Mouse (Mus musculus) liver, embryonic 13.5 days (tissue): ENCODE data around the gene Elovl7. TPM values are rescaled to one million over a fixed set of nuclear protein-coding genes. Genes with fewer than 3 reads are reported as not detected.

ENCODE experiments used
- ATAC-seq: fragments of 200-750 bp; cut with Nextera tagmentation; 2 replicates; pipeline ENCODE4 v1.8.0; 2017; ENCODE audit warnings: low read depth, mild to moderate bottlenecking, moderate number of reproducible peaks, moderate library complexity
- DNase-seq: peaks from one replicate; pipeline ENCODE4 v3.0.0; 2022
- H3K27ac ChIP-seq: fragments of 300-500 bp; sonication (generic); 2 replicates; pipeline ENCODE4 v1.5.1; 2015; ENCODE audit warnings: moderate library complexity, mild to moderate bottlenecking, inconsistent platforms
- H3K27me3 ChIP-seq: fragments of 300-500 bp; sonication (generic); 2 replicates; pipeline ENCODE4 v1.6.1; 2015; ENCODE audit warnings: mild to moderate bottlenecking, inconsistent platforms
- H3K36me3 ChIP-seq: fragments of 300-500 bp; sonication (generic); 2 replicates; pipeline ENCODE4 v1.6.1; 2015; ENCODE audit warnings: mild to moderate bottlenecking, inconsistent platforms
- H3K4me1 ChIP-seq: fragments of 300-500 bp; sonication (generic); replicated peaks from 2 replicates; pipeline ENCODE4 v1.6.1; 2015; ENCODE audit warnings: inconsistent platforms
- H3K4me2 ChIP-seq: fragments of 300-500 bp; sonication (generic); 2 replicates; pipeline ENCODE4 v1.6.1; 2015; ENCODE audit warnings: inconsistent platforms, mild to moderate bottlenecking, moderate library complexity
- H3K4me3 ChIP-seq: fragments of 300-500 bp; sonication (generic); replicated peaks from 2 replicates; pipeline ENCODE4 v1.5.1; 2015; ENCODE audit warnings: mild to moderate bottlenecking, inconsistent platforms
- H3K9ac ChIP-seq: fragments of 300-500 bp; sonication (generic); 2 replicates; pipeline ENCODE4 v1.6.1; 2015; ENCODE audit warnings: mild to moderate bottlenecking, inconsistent platforms
- H3K9me3 ChIP-seq: fragments of 300-500 bp; sonication (generic); replicated peaks from 2 replicates; pipeline ENCODE4 v1.6.1; 2016; ENCODE audit warnings: inconsistent platforms
- WGBS: fragments of 180-500 bp; shearing (Covaris S2); methylation state at CpG from one replicate; pipeline ENCODE4 v1.1.7; 2015; ENCODE audit not compliant: insufficient replicate concordance; 5-methylcytosine and 5-hydroxymethylcytosine counted together
- polyA plus RNA-seq: library from polyadenylated mRNA; unstranded; fragments of >200 nt; fragmentation: Nextera tagmentation; extraction: Ambion mirVana; gene quantifications from 2 replicates; pipeline ENCODE4 v1.2.1, GENCODE M21; 2015

The Elovl7 gene
- polyA plus RNA-seq, 1 experiment from 2014 or later, result 2.0 TPM

- no peak overlapping the region for H3K4me2 ChIP-seq
- no peaks in the 10 kb centered on the region for H3K36me3 ChIP-seq
- no peaks in the 10 kb centered on the region for H3K27me3 ChIP-seq
- H3K27ac ChIP-seq, result no peak overlapping the region
- WGBS, result 70% methylated on average over 11 of the region's 11 CpGs
- no peaks in the 10 kb centered on the region for H3K9me3 ChIP-seq
- no peak overlapping the region for H3K9ac ChIP-seq
- 0 out of 2 replicates have a peak, but pooled peaks cover 4% of the 10 kb centered on the region for H3K4me1 ChIP-seq
- no peak overlapping the region for H3K4me3 ChIP-seq
- DNase-seq, result no peak
- ATAC-seq, result no peak
Measured at GRCm38 (mm10) chr13:108245086-108245697, 31.0 kb downstream of the Elovl7 start.

- Histone ChIP-seq H3K27ac (no peak overlapping the region), H3K4me2 (no peak overlapping the region), H3K9me3 (no peaks in the 10 kb centered on the region), H3K36me3 (no peaks in the 10 kb centered on the region), H3K4me3 (no peak overlapping the region), H3K27me3 (no peaks in the 10 kb centered on the region), H3K9ac (no peak overlapping the region), H3K4me1 (no peaks in the 10 kb centered on the region)
- no peak for DNase-seq
- 70% methylated on average over 5 of the region's 5 CpGs for WGBS
- ATAC-seq, result no peak
Measured at GRCm38 (mm10) chr13:108251106-108251505, 36.9 kb downstream of the Elovl7 start.

GRCm38 (mm10) chr13:108253977-108254376, 39.8 kb downstream of the Elovl7 start:
- Histone ChIP-seq H3K4me1 (no peaks in the 10 kb centered on the region), H3K27me3 (no peaks in the 10 kb centered on the region), H3K4me3 (no peak overlapping the region), H3K36me3 (no peaks in the 10 kb centered on the region), H3K9ac (no peak overlapping the region), H3K4me2 (no peak overlapping the region), H3K27ac (no peak overlapping the region), H3K9me3 (no peaks in the 10 kb centered on the region)
- WGBS, result 59% methylated on average over 5 of the region's 5 CpGs
- no peak for ATAC-seq
- no peak for DNase-seq

GRCm38 (mm10) chr13:108263042-108263441, 48.8 kb downstream of the Elovl7 start:
- H3K27ac ChIP-seq, result no peak overlapping the region
- DNase-seq, result no peak

GRCm38 (mm10) chr13:108265394-108265793, 51.2 kb downstream of the Elovl7 start:
- ATAC-seq (no peak), DNase-seq (no peak)

More at GRCm38 (mm10) chr13:108263042-108263441, 48.8 kb downstream of the Elovl7 start:
- no peak for ATAC-seq
- no peaks in the 10 kb centered on the region for H3K36me3 ChIP-seq
- no peaks in the 10 kb centered on the region for H3K27me3 ChIP-seq
- 0 out of 2 replicates have a peak, but pooled peaks cover 3% of the 10 kb centered on the region for H3K4me1 ChIP-seq
- WGBS, result 56% methylated on average over 8 of the region's 8 CpGs
- H3K9me3 ChIP-seq, result no peaks in the 10 kb centered on the region
- no peak overlapping the region for H3K9ac ChIP-seq
- no peak overlapping the region for H3K4me2 ChIP-seq
- no peak overlapping the region for H3K4me3 ChIP-seq

GRCm38 (mm10) chr13:108267841-108268634, 53.8 kb downstream of the Elovl7 start:
- H3K9ac ChIP-seq, result no peak overlapping the region
- no peaks in the 10 kb centered on the region for H3K36me3 ChIP-seq
- ATAC-seq, result no peak
- H3K4me2 ChIP-seq, result no peak overlapping the region
- no peak overlapping the region for H3K27ac ChIP-seq
- H3K4me1 ChIP-seq, result 0 out of 2 replicates have a peak, but pooled peaks cover 4% of the 10 kb centered on the region
- no peaks in the 10 kb centered on the region for H3K9me3 ChIP-seq
- WGBS, result 30% methylated on average over 9 of the region's 9 CpGs
- no peak for DNase-seq
- H3K4me3 ChIP-seq, result no peak overlapping the region
- H3K27me3 ChIP-seq, result no peaks in the 10 kb centered on the region

More at GRCm38 (mm10) chr13:108265394-108265793, 51.2 kb downstream of the Elovl7 start:
- H3K27me3 ChIP-seq, result no peaks in the 10 kb centered on the region
- 0 out of 2 replicates have a peak, but pooled peaks cover 4% of the 10 kb centered on the region for H3K4me1 ChIP-seq
- no peak overlapping the region for H3K27ac ChIP-seq
- H3K9me3 ChIP-seq, result no peaks in the 10 kb centered on the region
- H3K36me3 ChIP-seq, result no peaks in the 10 kb centered on the region
- no peak overlapping the region for H3K9ac ChIP-seq
- no peak overlapping the region for H3K4me2 ChIP-seq
- H3K4me3 ChIP-seq, result no peak overlapping the region
- WGBS, result 75% methylated on average over 4 of the region's 4 CpGs

- Histone ChIP-seq H3K4me1 (0 out of 2 replicates have a peak, but pooled peaks cover 4% of the 10 kb centered on the region), H3K27me3 (no peaks in the 10 kb centered on the region), H3K27ac (no peak overlapping the region), H3K9me3 (no peaks in the 10 kb centered on the region), H3K9ac (no peak overlapping the region), H3K4me3 (no peak overlapping the region), H3K4me2 (no peak overlapping the region), H3K36me3 (no peaks in the 10 kb centered on the region)
- ATAC-seq, result no peak
- WGBS, result 26% methylated on average over 7 of the region's 7 CpGs
- DNase-seq, result no peak
Measured at GRCm38 (mm10) chr13:108271458-108272148, 57.4 kb downstream of the Elovl7 start.

GRCm38 (mm10) chr13:108272332-108272731, 58.1 kb downstream of the Elovl7 start:
- no peaks in the 10 kb centered on the region for H3K27me3 ChIP-seq
- H3K9ac ChIP-seq, result no peak overlapping the region
- H3K9me3 ChIP-seq, result no peaks in the 10 kb centered on the region
- no peak overlapping the region for H3K27ac ChIP-seq
- no peaks in the 10 kb centered on the region for H3K36me3 ChIP-seq
- no peak overlapping the region for H3K4me3 ChIP-seq
- ATAC-seq, result no peak
- no peak overlapping the region for H3K4me2 ChIP-seq
- no peak for DNase-seq
- WGBS, result 67% methylated on average over 8 of the region's 8 CpGs
- H3K4me1 ChIP-seq, result 0 out of 2 replicates have a peak, but pooled peaks cover 4% of the 10 kb centered on the region

GRCm38 (mm10) chr13:108273034-108273433, 58.8 kb downstream of the Elovl7 start:
- DNase-seq (no peak), ATAC-seq (no peak)
- Histone ChIP-seq H3K27me3 (no peaks in the 10 kb centered on the region), H3K9ac (no peak overlapping the region), H3K36me3 (no peaks in the 10 kb centered on the region), H3K9me3 (no peaks in the 10 kb centered on the region), H3K27ac (no peak overlapping the region), H3K4me3 (no peak overlapping the region), H3K4me2 (no peak overlapping the region), H3K4me1 (0 out of 2 replicates have a peak, but pooled peaks cover under 1% of the 10 kb centered on the region)
- WGBS, result 65% methylated on average over 15 of the region's 15 CpGs

- DNase-seq (no peak), ATAC-seq (no peak)
- Histone ChIP-seq H3K27ac (no peak overlapping the region), H3K4me1 (no peaks in the 10 kb centered on the region), H3K4me3 (no peak overlapping the region), H3K9me3 (no peaks in the 10 kb centered on the region), H3K9ac (no peak overlapping the region), H3K27me3 (no peaks in the 10 kb centered on the region), H3K4me2 (no peak overlapping the region), H3K36me3 (no peaks in the 10 kb centered on the region)
- WGBS, result 54% methylated on average over 5 of the region's 5 CpGs
Measured at GRCm38 (mm10) chr13:108273456-108273855, 59.3 kb downstream of the Elovl7 start.

- Histone ChIP-seq H3K27me3 (no peaks in the 10 kb centered on the region), H3K4me2 (no peak overlapping the region), H3K9ac (no peak overlapping the region), H3K4me1 (no peaks in the 10 kb centered on the region), H3K4me3 (no peak overlapping the region), H3K27ac (no peak overlapping the region), H3K36me3 (no peaks in the 10 kb centered on the region), H3K9me3 (no peaks in the 10 kb centered on the region)
- no peak for ATAC-seq
- DNase-seq, result no peak
- WGBS, result 33% methylated on average over 1 of the region's 1 CpGs
Measured at GRCm38 (mm10) chr13:108276561-108276960, 62.4 kb downstream of the Elovl7 start.
